Mouse (Mus musculus): ENCODE measurements around the gene Sap30l. TPM values are rescaled to one million over a fixed set of nuclear protein-coding genes. Genes with fewer than 3 reads are reported as not detected.
A peak's percentile ranks its signal among the peaks of the same experiment; 100 is the strongest.
"Not testable (repeated sequence)": the region's sequence is repeated elsewhere in the genome, so short reads cannot be mapped to it uniquely, and the experiment has no call there.

Sap30l gene
- polyA plus RNA-seq, 1 experiment from 2014 or later, result 12.4 TPM

DNA sequence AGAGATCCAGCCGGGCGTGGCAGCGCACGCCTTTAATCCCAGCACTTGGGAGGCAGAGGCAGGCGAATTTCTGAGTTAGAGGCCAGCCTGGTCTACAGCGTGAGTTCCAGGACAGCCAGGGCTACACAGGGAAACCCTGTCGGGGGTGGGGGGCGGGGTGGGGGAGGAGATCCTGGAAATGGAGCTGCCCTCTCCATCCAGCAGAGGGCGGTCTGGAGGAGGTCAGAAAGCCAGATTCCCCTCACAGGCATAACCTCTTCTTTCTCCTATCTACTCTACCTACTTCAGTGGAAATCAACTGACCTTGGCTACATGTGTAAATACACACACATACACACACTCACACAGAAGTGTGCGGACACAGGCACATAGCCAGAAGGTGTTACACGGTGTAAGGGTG lies 23.8 kb downstream of the Sap30l start:
- ATAC-seq (ENCODE audit: insufficient read depth, low FRiP score, low read depth); H3K4me3 ChIP-seq (replicated peaks); H3K9me3 ChIP-seq; H3K27ac ChIP-seq; H3K4me2 ChIP-seq; H3K9ac ChIP-seq; H3K36me3 ChIP-seq: not testable (repeated sequence)
- peaks cover 21% of the 10 kb centered on the region for H3K4me1 ChIP-seq
- 54% methylated on average over 11 of the region's 11 CpGs for WGBS
- H3K27me3 ChIP-seq (replicated peaks), result peaks cover 30% of the 10 kb centered on the region

DNA sequence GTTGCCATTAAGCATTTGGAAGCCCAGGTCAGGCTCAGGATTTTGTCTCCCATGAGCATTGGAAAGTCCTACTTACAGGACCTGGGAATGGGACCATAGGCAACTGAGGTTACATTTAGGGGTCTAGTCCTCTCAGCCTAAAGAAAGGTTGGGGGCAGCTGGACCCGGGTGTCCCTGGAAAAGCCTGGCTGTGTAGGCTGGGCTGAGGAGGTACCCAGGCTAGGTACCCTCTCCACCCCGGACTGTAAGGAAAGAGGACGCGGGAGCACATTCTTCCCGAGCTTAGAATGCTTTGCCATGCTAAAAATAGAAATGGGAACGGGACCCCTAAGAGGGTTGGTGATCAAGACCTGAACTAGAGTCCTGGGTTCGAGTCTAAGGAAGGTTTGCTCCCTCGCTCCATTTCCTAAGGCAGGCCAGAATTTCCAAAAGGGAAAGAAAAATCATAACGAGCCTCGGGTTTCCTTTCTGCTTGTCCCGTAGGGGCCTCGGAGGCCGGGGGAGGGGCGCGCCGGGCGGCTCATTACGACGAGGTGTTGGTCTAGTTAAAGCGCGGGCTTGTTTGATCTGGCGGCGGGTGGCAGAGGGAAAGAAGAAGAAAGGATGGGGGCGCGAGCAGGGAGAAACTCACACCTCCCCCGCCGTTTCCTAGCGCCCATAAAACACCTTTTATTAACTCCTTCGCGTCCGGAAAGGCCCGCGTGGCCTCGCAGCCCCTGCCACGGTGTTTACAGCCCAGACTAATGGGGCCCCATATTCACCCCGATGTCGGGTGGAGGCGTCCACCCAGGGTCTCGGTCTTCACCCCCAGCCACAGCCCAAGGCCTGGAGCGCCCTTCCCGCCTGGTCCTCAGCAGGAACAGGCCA lies 25.8 kb downstream of the Sap30l start:
- Histone ChIP-seq H3K4me2 (peak overlapping the region; percentile 63), H3K9me3 (no peaks in the 10 kb centered on the region), H3K9ac (no peak overlapping the region), H3K27me3 (replicated peaks) (peaks cover 50% of the 10 kb centered on the region), H3K4me3 (replicated peaks) (peak overlapping the region; percentile 29), H3K4me1 (peaks cover 21% of the 10 kb centered on the region), H3K27ac (no peak overlapping the region), H3K36me3 (no peaks in the 10 kb centered on the region)
- ATAC-seq (ENCODE audit: insufficient read depth, low FRiP score, low read depth), result no peak
- 2% methylated on average over 41 of the region's 41 CpGs for WGBS

GRCm38 (mm10) chr11:57827915-57828545 lies 26.6 kb downstream of the Sap30l start:
- peak overlapping the region; percentile 29 for H3K4me3 ChIP-seq (replicated peaks)
- H3K27me3 ChIP-seq (replicated peaks), result peaks cover 58% of the 10 kb centered on the region
- WGBS, result 5% methylated on average over 33 of the region's 33 CpGs
- H3K9me3 ChIP-seq, result no peaks in the 10 kb centered on the region
- no peak overlapping the region for H3K9ac ChIP-seq
- no peak for ATAC-seq (ENCODE audit: insufficient read depth, low FRiP score, low read depth)
- no peak overlapping the region for H3K27ac ChIP-seq
- H3K4me2 ChIP-seq, result peak overlapping the region; percentile 63
- peaks cover 21% of the 10 kb centered on the region for H3K4me1 ChIP-seq
- no peaks in the 10 kb centered on the region for H3K36me3 ChIP-seq

DNA sequence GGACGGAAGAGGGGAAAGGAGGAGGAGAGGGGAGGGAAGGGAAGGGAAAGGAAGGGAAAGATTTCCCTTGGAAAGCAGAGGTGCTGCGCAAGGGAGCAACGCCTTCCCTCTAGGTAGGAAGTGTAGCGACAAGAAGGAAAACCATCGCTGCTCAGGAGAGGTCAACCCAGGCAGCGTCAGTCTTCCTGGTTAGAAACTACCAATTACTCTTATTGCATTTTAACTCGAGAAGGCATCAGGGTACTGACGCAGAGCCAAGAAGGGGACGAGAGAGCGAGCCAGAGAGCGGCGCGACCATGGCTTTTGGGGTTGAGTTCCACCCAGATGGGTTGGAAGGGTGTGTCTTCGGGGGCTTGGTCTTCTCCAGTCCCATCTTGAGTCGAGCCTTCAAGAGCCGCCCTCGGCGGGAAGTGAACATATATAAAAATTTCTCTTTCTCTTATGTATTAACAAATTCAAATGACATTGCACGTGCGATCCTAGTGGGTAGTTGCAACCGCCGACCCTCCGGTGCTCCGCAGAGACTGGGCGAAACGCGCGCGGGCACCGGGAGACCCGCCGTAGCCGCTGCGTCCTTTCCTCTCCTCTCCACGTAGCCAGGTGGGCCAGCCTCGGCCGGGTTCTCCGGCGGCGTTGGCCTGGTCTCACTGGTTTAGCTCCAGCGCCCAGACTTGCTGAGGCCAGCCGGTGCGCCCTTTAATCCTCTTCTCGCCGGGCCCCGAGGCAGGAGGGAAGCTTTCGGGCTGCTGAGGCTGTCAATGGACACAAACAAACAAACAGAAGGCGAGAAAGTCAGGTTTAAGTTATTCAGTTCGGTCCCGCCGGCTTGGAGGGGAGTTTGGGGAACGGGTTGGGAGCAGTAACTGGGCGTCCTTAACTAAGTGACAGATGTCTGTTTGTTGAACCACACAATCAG lies 27.8 kb downstream of the Sap30l start:
- Histone ChIP-seq H3K27ac (no peak overlapping the region), H3K4me3 (replicated peaks) (peak overlapping the region; percentile 4; the same call in 1 of the 2 replicates), H3K36me3 (no peaks in the 10 kb centered on the region), H3K9ac (no peak overlapping the region), H3K27me3 (replicated peaks) (peaks cover 70% of the 10 kb centered on the region), H3K9me3 (no peaks in the 10 kb centered on the region), H3K4me1 (peaks cover 28% of the 10 kb centered on the region), H3K4me2 (peak overlapping the region; percentile 19; the same call in 1 of the 2 replicates)
- 12% methylated on average over 53 of the region's 53 CpGs for WGBS
- no peak for ATAC-seq (ENCODE audit: insufficient read depth, low FRiP score, low read depth)

GRCm38 (mm10) chr11:57829871-57830775 lies 28.7 kb downstream of the Sap30l start:
- 50% methylated on average over 17 of the region's 17 CpGs for WGBS
- no peak overlapping the region for H3K4me2 ChIP-seq
- H3K9me3 ChIP-seq, result no peaks in the 10 kb centered on the region
- no peak overlapping the region for H3K27ac ChIP-seq
- no peak for ATAC-seq (ENCODE audit: insufficient read depth, low FRiP score, low read depth)
- peaks cover 72% of the 10 kb centered on the region for H3K27me3 ChIP-seq (replicated peaks)
- H3K4me1 ChIP-seq, result peaks cover 27% of the 10 kb centered on the region
- H3K9ac ChIP-seq, result no peak overlapping the region
- H3K36me3 ChIP-seq, result no peaks in the 10 kb centered on the region
- peak overlapping the region; percentile 8; the same call in 1 of the 2 replicates for H3K4me3 ChIP-seq (replicated peaks)

DNA sequence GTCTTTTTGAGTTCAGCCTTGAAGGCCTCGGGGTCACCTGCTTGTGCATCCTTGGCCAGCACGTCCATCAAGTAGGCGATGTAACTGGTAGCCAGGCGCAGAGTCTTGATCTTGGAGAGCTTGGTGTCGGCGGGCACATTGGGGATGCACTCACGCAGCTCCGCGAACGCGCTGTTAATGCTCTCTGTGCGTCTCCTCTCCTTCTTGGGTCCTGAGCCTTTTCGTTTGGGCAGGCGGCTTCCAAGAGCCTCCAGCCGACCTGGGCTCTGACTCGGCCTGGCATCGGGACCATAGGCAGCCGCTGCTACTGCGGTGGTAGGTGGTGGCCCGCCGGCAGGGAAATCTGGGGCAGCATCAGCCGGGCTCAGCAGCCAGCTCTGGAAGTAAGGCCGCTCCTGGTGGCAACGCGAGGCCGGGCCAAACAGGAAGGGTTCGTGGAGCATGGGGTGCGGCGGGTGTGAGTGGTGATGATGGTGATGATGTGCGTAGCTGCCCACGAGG lies 29.9 kb downstream of the Sap30l start:
- peaks cover 83% of the 10 kb centered on the region for H3K27me3 ChIP-seq (replicated peaks)
- 14% methylated on average over 31 of the region's 31 CpGs for WGBS
- no peak overlapping the region for H3K4me2 ChIP-seq
- peaks cover 27% of the 10 kb centered on the region for H3K4me1 ChIP-seq
- no peak overlapping the region for H3K27ac ChIP-seq
- H3K36me3 ChIP-seq, result no peaks in the 10 kb centered on the region
- H3K4me3 ChIP-seq (replicated peaks), result no peak overlapping the region; the same call in 1 of the 2 replicates
- H3K9ac ChIP-seq, result no peak overlapping the region
- ATAC-seq (ENCODE audit: insufficient read depth, low FRiP score, low read depth), result no peak
- no peaks in the 10 kb centered on the region for H3K9me3 ChIP-seq

DNA sequence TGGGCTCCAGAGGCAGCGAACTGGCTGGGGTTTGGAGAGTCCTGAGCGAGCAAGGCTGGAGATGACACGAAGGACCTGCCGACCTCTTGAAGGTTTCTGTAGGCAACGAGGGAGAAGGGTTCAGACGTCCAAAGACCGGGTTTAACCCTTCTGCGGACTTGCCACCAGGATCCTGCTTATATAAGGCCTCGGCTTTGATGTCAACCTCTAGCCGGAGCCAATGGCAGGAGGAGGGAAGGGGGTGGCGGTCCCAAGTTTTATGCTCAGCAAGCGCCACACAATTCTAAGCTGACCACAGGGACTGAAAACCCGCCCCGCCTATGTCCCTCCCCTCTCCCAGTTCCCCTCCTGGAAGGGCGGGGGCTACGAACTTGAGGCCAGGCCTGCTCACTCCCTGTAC lies 30.4 kb downstream of the Sap30l start:
- ATAC-seq (ENCODE audit: insufficient read depth, low FRiP score, low read depth), result no peak
- Histone ChIP-seq H3K36me3 (no peaks in the 10 kb centered on the region), H3K4me2 (no peak overlapping the region), H3K27me3 (replicated peaks) (peaks cover 86% of the 10 kb centered on the region), H3K4me1 (peaks cover 29% of the 10 kb centered on the region), H3K9me3 (no peaks in the 10 kb centered on the region), H3K4me3 (replicated peaks) (no peak overlapping the region; the same call in 1 of the 2 replicates), H3K9ac (no peak overlapping the region), H3K27ac (no peak overlapping the region)
- WGBS, result 23% methylated on average over 16 of the region's 16 CpGs

GRCm38 (mm10) chr11:57832552-57833201 lies 31.2 kb downstream of the Sap30l start, which contains the start of gene Hand1:
Hand1 (minus strand) TSS chr11:57832818.
- no peak within 1 kb of the TSS for H3K27ac ChIP-seq
- H3K4me2 ChIP-seq, result peak within 1 kb of the TSS; percentile 29; the same call in 1 of the 2 replicates

GRCm38 (mm10) chr11:57833296-57833977 lies 32.0 kb downstream of the Sap30l start:
- no peaks in the 10 kb centered on the region for H3K9me3 ChIP-seq
- H3K4me2 ChIP-seq, result peak overlapping the region; percentile 29; the same call in 1 of the 2 replicates
- no peak overlapping the region for H3K4me3 ChIP-seq (replicated peaks)
- peaks cover 27% of the 10 kb centered on the region for H3K4me1 ChIP-seq
- no peak for ATAC-seq (ENCODE audit: insufficient read depth, low FRiP score, low read depth)
- peaks cover 87% of the 10 kb centered on the region for H3K27me3 ChIP-seq (replicated peaks)
- no peak overlapping the region for H3K9ac ChIP-seq
- WGBS, result 11% methylated on average over 30 of the region's 30 CpGs
- no peak overlapping the region for H3K27ac ChIP-seq
- no peaks in the 10 kb centered on the region for H3K36me3 ChIP-seq

More at GRCm38 (mm10) chr11:57832552-57833201, 31.2 kb downstream of the Sap30l start, which contains the start of gene Hand1:
- H3K27me3 ChIP-seq (replicated peaks), result peaks cover 87% of the 10 kb centered on the region
- H3K36me3 ChIP-seq, result no peaks in the 10 kb centered on the region
- ATAC-seq (ENCODE audit: insufficient read depth, low FRiP score, low read depth), result no peak
- H3K9me3 ChIP-seq, result no peaks in the 10 kb centered on the region
- H3K4me1 ChIP-seq, result peaks cover 31% of the 10 kb centered on the region
- 25% methylated on average over 23 of the region's 23 CpGs for WGBS
- no peak within 1 kb of the TSS; the same call in 1 of the 2 replicates for H3K4me3 ChIP-seq (replicated peaks)
- no peak within 1 kb of the TSS for H3K9ac ChIP-seq

GRCm38 (mm10) chr11:57834031-57834430 lies 32.6 kb downstream of the Sap30l start:
- no peak overlapping the region; the same call in 1 of the 2 replicates for H3K4me2 ChIP-seq
- no peak for ATAC-seq (ENCODE audit: insufficient read depth, low FRiP score, low read depth)

More at GRCm38 (mm10) chr11:57834031-57834430, 32.6 kb downstream of the Sap30l start:
- 24% methylated on average over 6 of the region's 6 CpGs for WGBS
- Histone ChIP-seq H3K9me3 (no peaks in the 10 kb centered on the region), H3K4me1 (peaks cover 22% of the 10 kb centered on the region), H3K36me3 (no peaks in the 10 kb centered on the region), H3K4me3 (replicated peaks) (no peak overlapping the region), H3K9ac (no peak overlapping the region), H3K27me3 (replicated peaks) (peaks cover 86% of the 10 kb centered on the region), H3K27ac (no peak overlapping the region)
